Mouse (Mus musculus) midbrain, embryonic 14.5 days (tissue): ENCODE data around the gene Vav1. TPM values are rescaled to one million over a fixed set of nuclear protein-coding genes. Genes with fewer than 3 reads are reported as not detected.

ENCODE experiments used
- ATAC-seq: fragments of 200-750 bp; cut with Nextera tagmentation; 2 replicates; pipeline ENCODE4 v1.8.0; 2017; ENCODE audit warnings: moderate number of reproducible peaks, moderate library complexity; ENCODE audit not compliant: low FRiP score, low TSS enrichment
- DNase-seq: peaks from one replicate; pipeline ENCODE4 v3.0.0-alpha.2; 2015
- H3K27ac ChIP-seq: fragments of 300-500 bp; sonication (generic); replicated peaks from 2 replicates; pipeline ENCODE4 v1.5.1; 2014; ENCODE audit warnings: mild to moderate bottlenecking, low read depth, low read length, moderate library complexity
- H3K27me3 ChIP-seq: fragments of 300-500 bp; sonication (generic); 2 replicates; pipeline ENCODE4 v1.6.1; 2014; ENCODE audit warnings: low read length, control low read depth, mixed read lengths; ENCODE audit not compliant: control insufficient read depth, insufficient read depth
- H3K36me3 ChIP-seq: fragments of 300-500 bp; sonication (generic); 2 replicates; pipeline ENCODE4 v1.6.1; 2014; ENCODE audit warnings: low read length, control low read depth; ENCODE audit not compliant: control insufficient read depth, insufficient read depth
- H3K4me1 ChIP-seq: fragments of 300-500 bp; sonication (generic); 2 replicates; pipeline ENCODE4 v1.6.1; 2014; ENCODE audit warnings: mild to moderate bottlenecking, antibody characterized with exemption, low read length, control low read depth; ENCODE audit not compliant: control insufficient read depth, insufficient read depth
- H3K4me2 ChIP-seq: fragments of 300-500 bp; sonication (generic); 2 replicates; pipeline ENCODE4 v1.6.1; 2014; ENCODE audit warnings: mild to moderate bottlenecking, low read length, moderate library complexity
- H3K4me3 ChIP-seq: fragments of 300-500 bp; sonication (generic); replicated peaks from 2 replicates; pipeline ENCODE4 v1.5.1; 2014; ENCODE audit warnings: low read depth, low read length
- H3K9ac ChIP-seq: fragments of 300-500 bp; sonication (generic); replicated peaks from 2 replicates; pipeline ENCODE4 v1.6.1; 2014; ENCODE audit warnings: mild to moderate bottlenecking, low read length, moderate library complexity
- H3K9me3 ChIP-seq: fragments of 300-500 bp; sonication (generic); 2 replicates; pipeline ENCODE4 v1.6.1; 2016; ENCODE audit warnings: low read length, control low read depth, mixed read lengths; ENCODE audit not compliant: control insufficient read depth
- WGBS: fragments of 180-500 bp; shearing (Covaris S2); extraction: QIAGEN DNeasy Blood & Tissue Kit; methylation state at CpG from one replicate; pipeline ENCODE4 v1.1.7; 2014; 5-methylcytosine and 5-hydroxymethylcytosine counted together
- polyA plus RNA-seq: library from polyadenylated mRNA; unstranded; fragments of >200 nt; fragmentation: Nextera tagmentation; extraction: Ambion mirVana; gene quantifications from 2 replicates; pipeline ENCODE4 v1.2.1, GENCODE M21; 2014

Gene Vav1
- polyA plus RNA-seq: 0.51 and 1.6 TPM in 2 replicates

DNA sequence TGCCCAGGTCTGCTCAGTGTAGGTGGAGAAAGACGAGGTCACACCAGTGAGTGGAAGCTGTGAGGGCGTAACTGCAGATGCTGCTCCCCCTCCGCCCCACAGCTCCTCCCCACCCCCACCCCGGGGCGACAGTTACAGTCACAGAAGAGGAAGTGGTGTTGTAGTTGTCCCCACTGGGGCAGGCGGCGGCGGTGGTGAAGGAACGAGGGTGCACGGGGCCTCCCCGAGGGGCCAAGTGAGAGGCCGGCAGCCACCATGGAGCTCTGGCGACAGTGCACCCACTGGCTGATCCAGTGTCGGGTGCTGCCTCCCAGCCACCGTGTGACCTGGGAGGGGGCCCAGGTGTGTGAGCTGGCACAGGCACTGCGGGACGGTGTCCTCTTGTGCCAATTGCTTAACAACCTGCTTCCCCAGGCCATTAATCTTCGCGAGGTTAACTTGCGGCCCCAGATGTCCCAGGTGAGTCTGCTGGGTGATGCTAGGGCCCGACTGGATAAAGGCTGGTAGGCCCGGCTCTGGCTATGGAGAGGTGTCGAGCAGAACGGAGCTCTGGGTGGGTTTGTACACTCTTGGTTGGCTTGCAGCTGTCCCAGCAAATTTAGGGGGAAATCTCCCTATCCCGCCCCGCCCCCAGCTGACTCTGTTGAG lies at the start of gene Vav1:
Vav1 (plus strand) TSS at position 158 of the 648 bp plus-strand sequence.
- H3K27ac ChIP-seq: no peak within 1 kb of the TSS
- H3K4me2 ChIP-seq: no peak within 1 kb of the TSS
- H3K36me3 ChIP-seq: no peaks in the 10 kb centered on the region
- H3K9ac ChIP-seq: no peak within 1 kb of the TSS
- ATAC-seq (no peak), DNase-seq (no peak)
- H3K9me3 ChIP-seq: no peaks in the 10 kb centered on the region
- WGBS: 73% methylated on average over 26 of the region's 26 CpGs
- peaks cover 10% of the 10 kb centered on the region; the same call in 1 of the 2 replicates for H3K4me1 ChIP-seq
- peaks cover 21% of the 10 kb centered on the region; the same call in 1 of the 2 replicates for H3K27me3 ChIP-seq
- H3K4me3 ChIP-seq: no peak within 1 kb of the TSS

DNA sequence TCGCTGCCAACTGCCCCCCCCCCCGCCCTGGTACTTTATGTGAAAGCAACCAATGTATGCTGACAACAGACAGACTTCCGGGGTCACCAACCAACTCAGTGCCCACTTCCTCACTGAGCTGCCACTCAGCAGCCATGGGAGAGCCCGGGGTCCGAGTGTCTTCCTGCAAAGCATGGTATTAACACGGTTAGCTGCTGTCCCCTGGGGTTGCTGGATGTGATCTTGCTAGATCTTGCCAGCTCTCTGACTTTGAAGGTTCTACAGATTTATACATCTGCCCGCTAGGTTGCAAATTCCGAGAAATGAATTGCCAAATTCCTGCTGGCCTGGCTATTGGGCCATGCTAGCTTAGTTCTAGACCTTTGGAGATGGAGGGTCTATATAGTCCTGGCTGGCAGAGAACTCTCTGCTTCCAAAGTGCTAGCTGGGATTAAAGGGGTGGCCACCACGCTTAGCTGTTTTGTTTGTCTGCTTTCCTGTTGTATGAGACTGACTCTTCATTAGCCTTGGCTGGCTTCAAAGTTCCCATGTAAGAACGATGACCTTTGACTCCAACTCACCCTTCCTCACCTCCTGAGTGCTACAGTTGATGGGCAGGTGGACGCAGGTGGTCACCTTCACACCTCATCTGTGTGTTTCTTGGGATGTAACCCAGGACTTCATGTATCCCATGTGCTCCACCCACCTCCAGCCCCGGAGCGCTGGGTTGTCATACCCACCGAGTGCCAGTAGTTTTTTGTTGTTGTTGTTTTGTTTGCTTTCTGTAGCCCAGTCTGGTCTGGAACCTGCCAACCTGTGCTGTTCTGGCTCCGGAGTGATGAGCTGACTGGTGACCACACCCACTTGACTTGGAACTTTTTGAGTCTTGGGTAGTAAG lies 48.8 kb upstream of the Vav1 start:
- no peak overlapping the region for H3K4me3 ChIP-seq
- H3K4me2 ChIP-seq: no peak overlapping the region
- WGBS: 82% methylated on average over 15 of the region's 15 CpGs
- ATAC-seq (no peak), DNase-seq (no peak)
- no peaks in the 10 kb centered on the region for H3K4me1 ChIP-seq
- H3K36me3 ChIP-seq: peaks cover 9% of the 10 kb centered on the region; the same call in 1 of the 2 replicates
- H3K27me3 ChIP-seq: no peaks in the 10 kb centered on the region
- no peak overlapping the region for H3K27ac ChIP-seq
- H3K9me3 ChIP-seq: no peaks in the 10 kb centered on the region
- H3K9ac ChIP-seq: no peak overlapping the region

- H3K9ac ChIP-seq: no peak overlapping the region
- no peak overlapping the region for H3K4me2 ChIP-seq
- WGBS: 72% methylated on average over 6 of the region's 6 CpGs
- ATAC-seq (no peak), DNase-seq (no peak)
- no peaks in the 10 kb centered on the region for H3K27me3 ChIP-seq
- peaks cover 12% of the 10 kb centered on the region; the same call in 1 of the 2 replicates for H3K36me3 ChIP-seq
- H3K27ac ChIP-seq: no peak overlapping the region
- H3K4me3 ChIP-seq: no peak overlapping the region
- H3K4me1 ChIP-seq: no peaks in the 10 kb centered on the region
- no peaks in the 10 kb centered on the region for H3K9me3 ChIP-seq
Measured at GRCm38 (mm10) chr17:57230728-57231125, 48.2 kb upstream of the Vav1 start.

DNA sequence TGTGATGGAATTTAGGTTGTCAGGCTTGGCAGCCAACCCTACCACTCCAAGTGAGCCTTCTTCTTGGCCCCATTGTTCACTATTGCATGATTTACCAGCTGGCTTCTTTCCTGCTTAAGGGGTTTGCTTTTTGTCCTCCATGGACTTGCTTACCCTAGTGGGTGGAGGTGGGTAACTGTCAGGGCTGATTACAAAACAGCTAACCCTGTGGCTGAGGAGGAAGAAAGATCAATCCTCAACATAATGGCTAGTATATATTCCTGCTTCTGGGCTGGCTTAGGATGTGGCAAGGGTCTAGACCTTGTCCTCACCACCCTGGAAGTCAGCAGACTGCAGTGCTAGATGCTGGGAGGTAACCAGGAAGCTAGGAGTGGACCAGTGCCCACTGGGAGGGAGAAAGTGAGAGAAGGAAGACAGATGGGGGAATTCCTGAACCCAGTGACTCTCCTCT lies 47.6 kb upstream of the Vav1 start:
- H3K36me3 ChIP-seq: peaks cover 17% of the 10 kb centered on the region; the same call in 1 of the 2 replicates
- no peak for ATAC-seq
- H3K27ac ChIP-seq: no peak overlapping the region
- no peak overlapping the region for H3K4me3 ChIP-seq
- no peaks in the 10 kb centered on the region for H3K9me3 ChIP-seq
- H3K9ac ChIP-seq: no peak overlapping the region
- H3K4me2 ChIP-seq: no peak overlapping the region
- H3K4me1 ChIP-seq: no peaks in the 10 kb centered on the region
- no peak for DNase-seq
- H3K27me3 ChIP-seq: no peaks in the 10 kb centered on the region

DNA sequence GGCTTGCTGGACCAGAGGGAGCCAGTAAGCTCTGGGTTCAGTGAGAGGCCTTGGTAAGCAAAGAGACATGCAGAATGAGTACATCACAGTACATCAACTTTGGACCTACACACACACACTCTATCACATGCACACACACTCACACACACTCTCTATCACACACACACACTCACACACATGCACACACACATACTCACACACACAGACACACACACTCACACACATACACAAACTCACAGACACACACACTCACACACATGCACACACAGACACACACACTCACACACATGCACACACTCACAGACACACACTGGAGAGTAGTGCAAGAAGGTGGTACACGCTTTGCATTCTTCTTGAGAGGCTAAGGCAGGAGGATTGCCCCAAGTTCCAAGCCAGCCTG lies 46.7 kb upstream of the Vav1 start:
- no peak for ATAC-seq

DNA sequence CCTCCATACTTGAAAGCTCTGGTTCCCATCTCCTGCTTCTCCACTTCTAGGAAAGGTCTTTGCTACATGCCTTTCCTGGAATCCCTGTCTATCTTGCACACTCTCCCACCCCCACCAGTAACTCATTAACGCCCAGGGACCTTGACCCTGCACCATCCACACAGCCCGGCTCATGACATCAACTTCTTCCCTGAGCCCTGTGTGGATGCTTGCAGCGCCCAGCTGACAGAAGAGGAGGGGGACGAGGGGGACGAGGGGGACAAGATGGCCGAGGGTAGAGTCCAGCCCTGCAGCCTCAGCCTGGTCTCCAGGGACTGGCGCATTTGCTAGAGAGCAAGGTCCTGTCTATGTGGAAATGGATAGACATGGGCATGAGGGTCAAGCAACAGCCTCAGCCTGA lies 45.9 kb upstream of the Vav1 start:
- DNase-seq: no peak
- no peaks in the 10 kb centered on the region for H3K27me3 ChIP-seq
- 59% methylated on average over 7 of the region's 7 CpGs for WGBS
- H3K9me3 ChIP-seq: no peaks in the 10 kb centered on the region
- H3K27ac ChIP-seq: no peak overlapping the region
- H3K4me1 ChIP-seq: no peaks in the 10 kb centered on the region
- ATAC-seq: no peak
- H3K9ac ChIP-seq: no peak overlapping the region
- no peak overlapping the region for H3K4me2 ChIP-seq
- H3K4me3 ChIP-seq: no peak overlapping the region
- peaks cover 34% of the 10 kb centered on the region for H3K36me3 ChIP-seq

More for the DNA sequence above, 46.7 kb upstream of the Vav1 start:
- no peak for DNase-seq
- 97% methylated on average over 1 of the region's 1 CpGs for WGBS
- Histone ChIP-seq H3K27ac (no peak overlapping the region), H3K4me2 (no peak overlapping the region), H3K9me3 (no peaks in the 10 kb centered on the region), H3K27me3 (no peaks in the 10 kb centered on the region), H3K4me1 (no peaks in the 10 kb centered on the region), H3K4me3 (no peak overlapping the region), H3K36me3 (peaks cover 26% of the 10 kb centered on the region), H3K9ac (no peak overlapping the region)

- Histone ChIP-seq H3K9me3 (no peaks in the 10 kb centered on the region), H3K27me3 (no peaks in the 10 kb centered on the region), H3K27ac (no peak overlapping the region), H3K36me3 (peaks cover 34% of the 10 kb centered on the region), H3K4me2 (no peak overlapping the region), H3K9ac (no peak overlapping the region), H3K4me3 (no peak overlapping the region), H3K4me1 (no peaks in the 10 kb centered on the region)
- ATAC-seq (no peak), DNase-seq (no peak)
- WGBS: 80% methylated on average over 12 of the region's 12 CpGs
Measured at GRCm38 (mm10) chr17:57234254-57234928, 44.5 kb upstream of the Vav1 start.

- Histone ChIP-seq H3K36me3 (peaks cover 34% of the 10 kb centered on the region), H3K27me3 (no peaks in the 10 kb centered on the region), H3K4me2 (no peak overlapping the region), H3K9ac (no peak overlapping the region), H3K4me3 (no peak overlapping the region), H3K9me3 (no peaks in the 10 kb centered on the region), H3K4me1 (no peaks in the 10 kb centered on the region), H3K27ac (no peak overlapping the region)
- DNase-seq: no peak
- ATAC-seq: no peak
- 94% methylated on average over 5 of the region's 5 CpGs for WGBS
Measured at GRCm38 (mm10) chr17:57235803-57236202, 43.1 kb upstream of the Vav1 start.
